ENCODE assay signal across 7 mouse cellular contexts in the genomic region with DNA sequence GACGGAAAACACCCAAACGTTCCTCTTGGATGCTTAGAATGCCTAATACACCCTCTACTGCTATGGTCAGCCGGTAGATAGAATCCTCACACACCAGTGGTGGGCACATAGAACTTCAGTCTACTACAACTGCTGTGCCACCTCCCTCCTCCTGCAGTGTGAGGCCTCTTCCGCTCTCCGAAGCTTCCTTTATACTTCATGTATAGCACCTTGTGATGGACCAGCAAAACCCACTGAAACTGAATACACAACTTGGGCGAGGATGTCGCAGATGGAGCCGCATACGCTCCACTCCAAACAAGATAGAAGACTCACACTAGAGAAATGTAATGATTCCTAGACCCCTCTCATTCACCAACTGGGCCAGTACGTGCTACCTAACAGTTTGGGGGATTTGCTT. TPM values are rescaled to one million over a fixed set of nuclear protein-coding genes. Genes with fewer than 3 reads are reported as not detected.
DNase-seq lines count a peak whose midpoint lies in the region; ATAC-seq and TF ChIP-seq lines count a peak whose summit lies in the region.

No protein-coding gene starts in this region.

- dilution Hi-C loops in CH12.LX (cut with MboI; ENCODE audit: extremely low pct_ligation_motif_present, extremely low pct_unique_long_range_greater_than_20kb, low sequenced_read_pairs), result no loop called here

- H3K79me3 ChIP-seq in C2C12 (ENCODE audit: low read depth), result peaks cover 27% of the 10 kb centered on the region

- peak overlapping the region; percentile 57 for H3K4me3 ChIP-seq in C2C12 (ENCODE audit: insufficient read depth, poor library complexity, severe bottlenecking)
- peak overlapping the region; percentile 59 to 99 (median 76) for H3K4me3 ChIP-seq in CH12.LX (replicated peaks in 1 of 3; ENCODE audit: low read depth in 2 of 3, low read length in 2 of 3, poor library complexity in 1 of 3)
- peak overlapping the region; percentile 91 for H3K4me3 ChIP-seq in embryonic facial prominence, embryonic 13.5 days
- 0 out of 2 replicates have a peak overlapping the region, but pooled peaks have one; percentile 8 for H3K4me3 ChIP-seq in hindbrain, embryonic 16.5 days (ENCODE audit: low read length)
- peak overlapping the region; percentile 96 for H3K4me3 ChIP-seq in megakaryocyte, embryonic 14.5 days (replicated peaks)
- peak overlapping the region; percentile 92 for H3K4me3 ChIP-seq in stomach, embryonic 14.5 days (ENCODE audit: low read depth, low read length)

- no peak for ATAC-seq in embryonic facial prominence, embryonic 13.5 days (ENCODE audit: insufficient number of reproducible peaks, insufficient read depth, low FRiP score, low TSS enrichment, low read depth)
- ATAC-seq in hindbrain, embryonic 16.5 days, result no peak
- no peak for ATAC-seq in stomach, embryonic 14.5 days (ENCODE audit: insufficient number of reproducible peaks, insufficient read depth, low FRiP score, low read depth)

- DNase-seq in CH12.LX (ENCODE audit: extremely low read depth), result peak; percentile 81
- no peak for DNase-seq in testis, postnatal 14 days (ENCODE audit: low spot score)

- H3K27ac ChIP-seq in CH12.LX (ENCODE audit: insufficient read depth, low read depth), result peak overlapping the region; percentile 71
- H3K27ac ChIP-seq in embryonic facial prominence, embryonic 13.5 days, result no peak overlapping the region
- no peak overlapping the region for H3K27ac ChIP-seq in hindbrain, embryonic 16.5 days (ENCODE audit: low read depth, low read length)
- H3K27ac ChIP-seq in stomach, embryonic 14.5 days (ENCODE audit: low read length), result no peak overlapping the region

- TF ChIP-seq EP300 in CH12.LX (IDR thresholded peaks at IDR 0.05; ENCODE audit: low read length), result no peak

- H3K36me3 ChIP-seq in C2C12 (ENCODE audit: control insufficient read depth, insufficient read depth), result peaks cover 33% of the 10 kb centered on the region
- peaks cover 16 to 26% of the 10 kb centered on the region in 2 experiments for H3K36me3 ChIP-seq in CH12.LX (replicated peaks in 1 of 2; ENCODE audit: control insufficient read depth in 1 of 2, insufficient read depth in 1 of 2, low read length in 1 of 2)
- peaks cover 16% of the 10 kb centered on the region for H3K36me3 ChIP-seq in embryonic facial prominence, embryonic 13.5 days
- H3K36me3 ChIP-seq in hindbrain, embryonic 16.5 days (ENCODE audit: control insufficient read depth, insufficient read depth, low read length), result no peaks in the 10 kb centered on the region
- peaks cover 32% of the 10 kb centered on the region for H3K36me3 ChIP-seq in megakaryocyte, embryonic 14.5 days (replicated peaks; ENCODE audit: low read length)
- peaks cover 7% of the 10 kb centered on the region; the same call in 1 of the 2 replicates for H3K36me3 ChIP-seq in stomach, embryonic 14.5 days (ENCODE audit: control insufficient read depth, insufficient read depth, low read length)

- H3K27me3 ChIP-seq in C2C12 (ENCODE audit: control insufficient read depth, insufficient read depth, insufficient read length) (no peaks in the 10 kb centered on the region), CH12.LX (replicated peaks) (peaks cover 2% of the 10 kb centered on the region)
- no peaks in the 10 kb centered on the region for H3K27me3 ChIP-seq in embryonic facial prominence, embryonic 13.5 days
- H3K27me3 ChIP-seq in hindbrain, embryonic 16.5 days (replicated peaks; ENCODE audit: control insufficient read depth, insufficient read depth, low read length), result no peaks in the 10 kb centered on the region
- H3K27me3 ChIP-seq in megakaryocyte, embryonic 14.5 days (replicated peaks), result no peaks in the 10 kb centered on the region
- no peaks in the 10 kb centered on the region for H3K27me3 ChIP-seq in stomach, embryonic 14.5 days (ENCODE audit: control insufficient read depth, insufficient read depth, low read length)

- peak overlapping the region; percentile 88 for H3K9ac ChIP-seq in CH12.LX (ENCODE audit: insufficient read depth, low read depth)
- no peak overlapping the region for H3K9ac ChIP-seq in embryonic facial prominence, embryonic 13.5 days
- H3K9ac ChIP-seq in hindbrain, embryonic 16.5 days (ENCODE audit: low read depth, low read length), result no peak overlapping the region
- H3K9ac ChIP-seq in stomach, embryonic 14.5 days (replicated peaks; ENCODE audit: low read depth, low read length), result no peak overlapping the region; the same call in 1 of the 2 replicates

- H3K4me2 ChIP-seq in CH12.LX (ENCODE audit: insufficient read depth, low read depth, poor library complexity, severe bottlenecking), result peak overlapping the region; percentile 98
- H3K4me2 ChIP-seq in embryonic facial prominence, embryonic 13.5 days, result peak overlapping the region; percentile 73
- peak overlapping the region; percentile 73 for H3K4me2 ChIP-seq in hindbrain, embryonic 16.5 days (ENCODE audit: low read length)
- H3K4me2 ChIP-seq in stomach, embryonic 14.5 days (replicated peaks; ENCODE audit: low read depth, low read length), result peak overlapping the region; percentile 64

- no peak for TF ChIP-seq CTCF in C2C12 (IDR thresholded peaks at IDR 0.05; ENCODE audit: control insufficient read depth, insufficient read depth, insufficient read length)
- 0 out of 4 replicates have a peak, but pooled peaks of 1 of the 2 experiments have one; percentile 9 for TF ChIP-seq CTCF in CH12.LX (conservative IDR thresholded peaks at IDR 0.05 in 1 of 2, IDR thresholded peaks at IDR 0.05 in 1 of 2; ENCODE audit: low read depth in 2 of 2, low read length in 2 of 2)

- H3K4me1 ChIP-seq in CH12.LX (ENCODE audit: control insufficient read depth in 1 of 2, insufficient read depth in 2 of 2), result peaks cover 2 to 35% of the 10 kb centered on the region in 2 experiments; a peak in 3 of 4 replicates
- peaks cover 13% of the 10 kb centered on the region for H3K4me1 ChIP-seq in embryonic facial prominence, embryonic 13.5 days
- no peaks in the 10 kb centered on the region; the same call in 1 of the 2 replicates for H3K4me1 ChIP-seq in hindbrain, embryonic 16.5 days (ENCODE audit: control insufficient read depth, insufficient read depth, low read depth, low read length)
- H3K4me1 ChIP-seq in megakaryocyte, embryonic 14.5 days, result peaks cover 48% of the 10 kb centered on the region
- H3K4me1 ChIP-seq in stomach, embryonic 14.5 days (ENCODE audit: control insufficient read depth, insufficient read depth, low read length), result 0 out of 2 replicates have a peak, but pooled peaks cover 2% of the 10 kb centered on the region

- in situ Hi-C loops in CH12.LX (cut with MboI; ENCODE audit: low pct_ligation_motif_present, low pct_unique_long_range_greater_than_20kb, low sequenced_read_pairs), result no loop called here

- H3K79me2 ChIP-seq in C2C12 (ENCODE audit: control insufficient read depth, insufficient read depth) (peaks cover 54% of the 10 kb centered on the region), CH12.LX (replicated peaks; ENCODE audit: control insufficient read depth, extremely low read depth, insufficient read depth, poor library complexity, severe bottlenecking) (peaks cover 51% of the 10 kb centered on the region)

- no peak overlapping the region for H3ac ChIP-seq in C2C12 (ENCODE audit: control insufficient read depth, insufficient read length, low read depth)

- TF ChIP-seq POLR2A in CH12.LX (IDR thresholded peaks at IDR 0.05; ENCODE audit: low read depth, low read length), result peak; percentile 57

- H3K9me3 ChIP-seq in CH12.LX (replicated peaks; ENCODE audit: low read length), result no peaks in the 10 kb centered on the region
- H3K9me3 ChIP-seq in embryonic facial prominence, embryonic 13.5 days, result no peaks in the 10 kb centered on the region
- H3K9me3 ChIP-seq in hindbrain, embryonic 16.5 days (ENCODE audit: control insufficient read depth, low read length), result no peaks in the 10 kb centered on the region
- no peaks in the 10 kb centered on the region for H3K9me3 ChIP-seq in megakaryocyte, embryonic 14.5 days
- no peaks in the 10 kb centered on the region for H3K9me3 ChIP-seq in stomach, embryonic 14.5 days (ENCODE audit: control insufficient read depth, low read depth, low read length)

- TF ChIP-seq RAD21 in CH12.LX (IDR thresholded peaks at IDR 0.05; ENCODE audit: low read depth, low read length), result no peak

- WGBS in embryonic facial prominence, embryonic 13.5 days, result 45% methylated on average over 10 of the region's 10 CpGs
- WGBS in hindbrain, embryonic 16.5 days, result 52% methylated on average over 10 of the region's 10 CpGs
- 43% methylated on average over 10 of the region's 10 CpGs for WGBS in stomach, embryonic 14.5 days

TF ChIP-seq in C2C12, 6 proteins besides CTCF, POLR2A, EP300 and RAD21:
- TF ChIP-seq USF1 (IDR thresholded peaks at IDR 0.05; ENCODE audit: low read depth) (no peak), CEBPB (IDR thresholded peaks at IDR 0.05; ENCODE audit: low read depth) (no peak), MYOG (IDR thresholded peaks at IDR 0.05; ENCODE audit: control insufficient read depth, extremely low read depth, insufficient read length) (no peak), FOSL1 (IDR thresholded peaks at IDR 0.05; ENCODE audit: insufficient read depth, low read length, poor library complexity, severe bottlenecking) (no peak), MYOD1 (IDR thresholded peaks at IDR 0.05; ENCODE audit: control insufficient read depth, insufficient read length, low read depth) (no peak), MAX (IDR thresholded peaks at IDR 0.05) (no peak)

TF ChIP-seq in CH12.LX, 34 proteins besides CTCF, POLR2A, EP300 and RAD21 (continues in another document):
- TF ChIP-seq HCFC1 (IDR thresholded peaks at IDR 0.05; ENCODE audit: low read depth, low read length), result peak; percentile 8; the same call in 1 of the 2 replicates
- TF ChIP-seq UBTF (IDR thresholded peaks at IDR 0.05; ENCODE audit: low read depth, low read length), result no peak
- peak; percentile 80 for TF ChIP-seq TBP (conservative IDR thresholded peaks at IDR 0.05; ENCODE audit: low read depth, low read length)
- TF ChIP-seq CHD1 (IDR thresholded peaks at IDR 0.05; ENCODE audit: low read depth, low read length), result no peak; the same call in 1 of the 2 replicates
- peak; percentile 44 for TF ChIP-seq MXI1 (IDR thresholded peaks at IDR 0.05; ENCODE audit: low read depth, low read length)
- 0 out of 2 replicates have a peak, but pooled peaks have one; percentile 61 for TF ChIP-seq SIN3A (IDR thresholded peaks at IDR 0.05; ENCODE audit: low read length)
- TF ChIP-seq NELFE (IDR thresholded peaks at IDR 0.05; ENCODE audit: low read depth, low read length), result peak; percentile 33; the same call in 1 of the 2 replicates
- TF ChIP-seq ELF1 (IDR thresholded peaks at IDR 0.05; ENCODE audit: low read depth, low read length), result peak; percentile 69

RNA-seq across cellular contexts. Expression of gene Btg3, which starts 1.8 kb away (rescaled TPM):
- polyA plus RNA-seq in C2C12 (2012; fragmentation: generic; extraction: Trizol), result 18.9 TPM
- 21.6 and 30.9 TPM in 2 replicates for total RNA-seq in CH12.LX (2012; rRNA removed)
- 72.2 and 83.2 TPM in 2 replicates for total RNA-seq in CH12.LX (2014; rRNA removed)
- polyA plus RNA-seq in CH12.LX (2012; ENCODE audit: insufficient read length, low read depth), result 34.9 and 43.9 TPM in 2 replicates
- 39.6 and 48.8 TPM in 2 replicates for polyA plus RNA-seq in embryonic facial prominence, embryonic 13.5 days (2015; fragmentation: Nextera tagmentation; extraction: Ambion mirVana)
- polyA plus RNA-seq in hindbrain, embryonic 16.5 days (2015; fragmentation: Nextera tagmentation; extraction: Ambion mirVana), result 10.5 and 16.0 TPM in 2 replicates
- polyA plus RNA-seq in megakaryocyte, embryonic 14.5 days (2012; ENCODE audit: insufficient read depth, low replicate concordance), result 6.2 and 11.2 TPM in 2 replicates
- polyA plus RNA-seq in stomach, embryonic 14.5 days (2014; fragmentation: Nextera tagmentation; extraction: Ambion mirVana), result 31.7 and 39.2 TPM in 2 replicates

Comparison
In these comparisons a context has a peak if more than half of its experiments do, and no peak if none do; other contexts are left out.
1. H3K4me3 ChIP-seq: peak in every context shown above with its lines; median percentile 96 in megakaryocyte, embryonic 14.5 days; 92 in stomach, embryonic 14.5 days; 91 in embryonic facial prominence, embryonic 13.5 days; 76 in CH12.LX; 57 in C2C12; 8 in hindbrain, embryonic 16.5 days.